In genomic region chr5:132368678-132369088, GRCm38 (mm10) we compare ENCODE assay signal across 8 mouse cellular contexts.
DNase-seq lines count a peak whose midpoint lies in the region; ATAC-seq and TF ChIP-seq lines count a peak whose summit lies in the region.

No protein-coding gene starts in this region.

- H3K27me3 ChIP-seq in intestine, postnatal 0 days (replicated peaks; ENCODE audit: control insufficient read depth, insufficient read depth, low read length), result no peaks in the 10 kb centered on the region
- no peaks in the 10 kb centered on the region for H3K27me3 ChIP-seq in lung, embryonic 16.5 days (ENCODE audit: control insufficient read depth, insufficient read depth, low read depth, low read length)

- intact Hi-C loops in gastrocnemius, postnatal 14 days (cut with DNase I; ENCODE audit: low total_unique reads), result no loop called here

- 0 out of 2 replicates have a peak overlapping the region, but pooled peaks have one; percentile 10 for H3K4me2 ChIP-seq in intestine, postnatal 0 days (replicated peaks; ENCODE audit: low read depth)
- H3K4me2 ChIP-seq in lung, embryonic 16.5 days (ENCODE audit: low read depth, low read length), result no peak overlapping the region

- WGBS in intestine, postnatal 0 days, result 7% methylated on average over 7 of the region's 7 CpGs
- 31% methylated on average over 7 of the region's 7 CpGs for WGBS in lung, embryonic 16.5 days

- no peaks in the 10 kb centered on the region for H3K36me3 ChIP-seq in intestine, postnatal 0 days (ENCODE audit: control insufficient read depth, insufficient read depth)
- no peaks in the 10 kb centered on the region for H3K36me3 ChIP-seq in lung, embryonic 16.5 days (ENCODE audit: control insufficient read depth, insufficient read depth, low read length)

- H3K9ac ChIP-seq in intestine, postnatal 0 days (ENCODE audit: low read depth, low read length), result no peak overlapping the region
- H3K9ac ChIP-seq in lung, embryonic 16.5 days (ENCODE audit: low read length), result no peak overlapping the region

- DNase-seq in adrenal gland, adult 2 months, result peak; percentile 31
- DNase-seq in adrenal gland, adult 8-10 months, result no peak
- DNase-seq in cerebellum, adult 9-10 months, result peak; percentile 34
- DNase-seq in gastrocnemius, postnatal 14 days, result peak; percentile 33
- DNase-seq in right cerebral cortex, postnatal 4 days, result peak; percentile 27
- DNase-seq in thymus, postnatal 25 days, result no peak

- ATAC-seq in intestine, postnatal 0 days, result peak; percentile 67
- ATAC-seq in lung, embryonic 16.5 days (ENCODE audit: low read depth), result peak; percentile 93

- TF ChIP-seq CTCF in intestine, postnatal 0 days (IDR thresholded peaks at IDR 0.05; ENCODE audit: low read depth), result no peak

- H3K4me3 ChIP-seq in intestine, postnatal 0 days (ENCODE audit: low read depth, low read length), result no peak overlapping the region
- no peak overlapping the region for H3K4me3 ChIP-seq in lung, embryonic 16.5 days (ENCODE audit: low read length)

- peaks cover 9% of the 10 kb centered on the region; the same call in 1 of the 2 replicates for H3K4me1 ChIP-seq in intestine, postnatal 0 days (replicated peaks; ENCODE audit: control insufficient read depth, insufficient read depth, low read length)
- peaks cover 18% of the 10 kb centered on the region for H3K4me1 ChIP-seq in lung, embryonic 16.5 days (replicated peaks; ENCODE audit: control insufficient read depth, insufficient read depth, low read length)

- H3K27ac ChIP-seq in intestine, postnatal 0 days (ENCODE audit: low read depth, low read length), result no peak overlapping the region
- no peak overlapping the region for H3K27ac ChIP-seq in lung, embryonic 16.5 days (ENCODE audit: low read length)

- no peaks in the 10 kb centered on the region for H3K9me3 ChIP-seq in intestine, postnatal 0 days (ENCODE audit: control insufficient read depth)
- no peaks in the 10 kb centered on the region for H3K9me3 ChIP-seq in lung, embryonic 16.5 days (ENCODE audit: control insufficient read depth, low read length)

Comparison
In these comparisons a context has a peak if more than half of its experiments do, and no peak if none do; other contexts are left out.
1. DNase-seq: peak in adrenal gland, adult 2 months (single experiment), cerebellum, adult 9-10 months (single experiment), gastrocnemius, postnatal 14 days (single experiment) and right cerebral cortex, postnatal 4 days (single experiment); none in adrenal gland, adult 8-10 months (single experiment) and thymus, postnatal 25 days (single experiment).